ENCODE assay signal across 12 mouse cellular contexts in genomic region chr4:124742839-124743238, GRCm38 (mm10). TPM values are rescaled to one million over a fixed set of nuclear protein-coding genes. Genes with fewer than 3 reads are reported as not detected.
A peak's percentile ranks its signal among the peaks of the same experiment; 100 is the strongest.
DNase-seq lines count a peak whose midpoint lies in the region; ATAC-seq and TF ChIP-seq lines count a peak whose summit lies in the region.
"Had no signal": no experiment of that assay in that cellular context is flagged by ENCODE, and none has a peak within 500 bp of the region (broad histone marks: within the 10 kb centered on the region; RNA-seq: fewer than 3 reads in every experiment).

No protein-coding gene starts in this region.

- no peak for DNase-seq in hindbrain, embryonic 14.5 days (ENCODE audit: low spot score)
- peak; percentile 71 for DNase-seq in liver, adult 2 months (ENCODE audit: extremely low read depth, low read depth, low spot score)
- DNase-seq in liver, result no peak
- no peak for DNase-seq in forebrain, postnatal 0 days
- DNase-seq: cerebellum, adult 8-10 months; heart, adult 18-20 months; thymus, postnatal 25 days had no signal

- H3K4me3 ChIP-seq in hindbrain, embryonic 14.5 days (replicated peaks; ENCODE audit: low read length), result no peak overlapping the region
- no peak overlapping the region for H3K4me3 ChIP-seq in hindbrain, embryonic 12.5 days
- peak overlapping the region; percentile 27; the same call in 1 of the 2 replicates for H3K4me3 ChIP-seq in liver, adult 2 months (ENCODE audit: insufficient read depth, low read depth, low read length)
- H3K4me3 ChIP-seq in cortical plate, adult 2 months (ENCODE audit: insufficient read depth, low read length), result peak overlapping the region; percentile 76; the same call in 1 of the 2 replicates
- no peak overlapping the region for H3K4me3 ChIP-seq in liver, embryonic 12.5 days
- no peak overlapping the region for H3K4me3 ChIP-seq in forebrain, postnatal 0 days (ENCODE audit: low read depth, low read length)

- no peaks in the 10 kb centered on the region for H3K9me3 ChIP-seq in hindbrain, embryonic 14.5 days (ENCODE audit: control insufficient read depth, low read length)
- H3K9me3 ChIP-seq in hindbrain, embryonic 12.5 days (replicated peaks), result no peaks in the 10 kb centered on the region
- H3K9me3 ChIP-seq in liver, embryonic 12.5 days (replicated peaks), result no peaks in the 10 kb centered on the region
- H3K9me3 ChIP-seq in forebrain, postnatal 0 days (ENCODE audit: low read length), result no peaks in the 10 kb centered on the region

- no peaks in the 10 kb centered on the region for H3K27me3 ChIP-seq in hindbrain, embryonic 14.5 days (ENCODE audit: control insufficient read depth, insufficient read depth, low read length)
- no peaks in the 10 kb centered on the region for H3K27me3 ChIP-seq in hindbrain, embryonic 12.5 days
- no peaks in the 10 kb centered on the region for H3K27me3 ChIP-seq in liver, adult 2 months (ENCODE audit: control insufficient read depth, insufficient read depth, low read length)
- no peaks in the 10 kb centered on the region for H3K27me3 ChIP-seq in liver, embryonic 12.5 days (replicated peaks)
- H3K27me3 ChIP-seq in forebrain, postnatal 0 days (ENCODE audit: insufficient read depth, low read length), result no peaks in the 10 kb centered on the region

- no peak for ATAC-seq in hindbrain, embryonic 14.5 days (ENCODE audit: low FRiP score)
- ATAC-seq in hindbrain, embryonic 12.5 days (ENCODE audit: low FRiP score), result no peak
- no peak for ATAC-seq in liver, embryonic 12.5 days
- ATAC-seq in granulocyte monocyte progenitor cell, adult 5-6 weeks (replicated peaks; ENCODE audit: poor library complexity, severe bottlenecking), result no peak
- no peak for ATAC-seq in forebrain, postnatal 0 days
- ATAC-seq: CD4-positive, CD25-positive, alpha-beta regulatory T cell, adult 4 months had no signal

- no peak for TF ChIP-seq POLR2A in liver, adult 2 months (IDR thresholded peaks at IDR 0.05; ENCODE audit: extremely low read depth, insufficient read depth, low read length)
- TF ChIP-seq POLR2A in cortical plate, adult 2 months (IDR thresholded peaks at IDR 0.05; ENCODE audit: extremely low read depth, insufficient read depth, low read length), result no peak

- H3K9ac ChIP-seq in hindbrain, embryonic 14.5 days, result no peak overlapping the region
- no peak overlapping the region for H3K9ac ChIP-seq in hindbrain, embryonic 12.5 days
- peak overlapping the region; percentile 28 for H3K9ac ChIP-seq in liver, adult 2 months (ENCODE audit: low read depth, low read length)
- H3K9ac ChIP-seq in liver, embryonic 12.5 days, result no peak overlapping the region
- H3K9ac ChIP-seq in forebrain, postnatal 0 days, result no peak overlapping the region

- peak overlapping the region; percentile 56; the same call in 1 of the 2 replicates for H3K4me2 ChIP-seq in hindbrain, embryonic 14.5 days (replicated peaks)
- no peak overlapping the region for H3K4me2 ChIP-seq in hindbrain, embryonic 12.5 days (replicated peaks)
- H3K4me2 ChIP-seq in liver, embryonic 12.5 days, result peak overlapping the region; percentile 76; the same call in 1 of the 2 replicates
- H3K4me2 ChIP-seq in forebrain, postnatal 0 days (ENCODE audit: low read depth), result no peak overlapping the region

- no peak overlapping the region for H3K27ac ChIP-seq in hindbrain, embryonic 14.5 days
- no peak overlapping the region for H3K27ac ChIP-seq in hindbrain, embryonic 12.5 days
- H3K27ac ChIP-seq in liver, adult 2 months (replicated peaks; ENCODE audit: insufficient read depth, low read depth, low read length), result peak overlapping the region; percentile 52
- H3K27ac ChIP-seq in cortical plate, adult 2 months (ENCODE audit: insufficient read depth, low read length), result no peak overlapping the region
- no peak overlapping the region for H3K27ac ChIP-seq in liver, embryonic 12.5 days
- H3K27ac ChIP-seq in forebrain, postnatal 0 days (ENCODE audit: low read depth, low read length), result no peak overlapping the region

- peaks cover 19% of the 10 kb centered on the region for H3K36me3 ChIP-seq in hindbrain, embryonic 14.5 days (replicated peaks; ENCODE audit: control insufficient read depth, insufficient read depth)
- peaks cover 6% of the 10 kb centered on the region; the same call in 1 of the 2 replicates for H3K36me3 ChIP-seq in hindbrain, embryonic 12.5 days
- no peaks in the 10 kb centered on the region for H3K36me3 ChIP-seq in liver, adult 2 months (ENCODE audit: control insufficient read depth, insufficient read depth, low read length)
- peaks cover 6% of the 10 kb centered on the region for H3K36me3 ChIP-seq in liver, embryonic 12.5 days
- peaks cover 24% of the 10 kb centered on the region for H3K36me3 ChIP-seq in forebrain, postnatal 0 days (ENCODE audit: insufficient read depth)

- WGBS in hindbrain, embryonic 14.5 days, result 92% methylated on average over 11 of the region's 11 CpGs
- 87% methylated on average over 11 of the region's 11 CpGs for WGBS in hindbrain, embryonic 12.5 days
- 26% methylated on average over 11 of the region's 11 CpGs for WGBS in liver, adult 2 months
- 76% methylated on average over 11 of the region's 11 CpGs for WGBS in liver, embryonic 12.5 days (ENCODE audit: insufficient replicate concordance)
- 82% methylated on average over 11 of the region's 11 CpGs for WGBS in forebrain, postnatal 0 days

- 0 out of 2 replicates have a peak, but pooled peaks cover 11% of the 10 kb centered on the region for H3K4me1 ChIP-seq in hindbrain, embryonic 14.5 days (replicated peaks; ENCODE audit: control insufficient read depth, insufficient read depth, low read length)
- H3K4me1 ChIP-seq in hindbrain, embryonic 12.5 days, result peaks cover 11% of the 10 kb centered on the region
- peaks cover 25% of the 10 kb centered on the region for H3K4me1 ChIP-seq in liver, adult 2 months (ENCODE audit: control insufficient read depth, insufficient read depth, low read length)
- H3K4me1 ChIP-seq in cortical plate, adult 2 months (ENCODE audit: control insufficient read depth, insufficient read depth, low read length), result peaks cover 8% of the 10 kb centered on the region
- H3K4me1 ChIP-seq in liver, embryonic 12.5 days, result peaks cover 30% of the 10 kb centered on the region
- peaks cover 9% of the 10 kb centered on the region; the same call in 1 of the 2 replicates for H3K4me1 ChIP-seq in forebrain, postnatal 0 days (ENCODE audit: insufficient read depth)

- no peak for TF ChIP-seq CTCF in liver, adult 2 months (IDR thresholded peaks at IDR 0.05; ENCODE audit: low read depth, low read length)
- no peak for TF ChIP-seq CTCF in cortical plate, adult 2 months (IDR thresholded peaks at IDR 0.05; ENCODE audit: extremely low read depth, insufficient read depth, low read length)
- TF ChIP-seq CTCF in forebrain, postnatal 0 days (IDR thresholded peaks at IDR 0.05; ENCODE audit: low read depth), result no peak

- H3K79me2 ChIP-seq in liver, adult 2 months (ENCODE audit: control insufficient read depth, insufficient read depth, low read length), result no peaks in the 10 kb centered on the region

RNA-seq across cellular contexts. Expression of gene Inpp5b, which starts 1.2 kb away (rescaled TPM):
- 21.0 and 21.1 TPM in 2 replicates for polyA plus RNA-seq in hindbrain, embryonic 14.5 days (2014; fragmentation: Nextera tagmentation; extraction: Ambion mirVana)
- polyA plus RNA-seq in hindbrain, embryonic 12.5 days (2016; fragmentation: Nextera tagmentation; extraction: Ambion mirVana), result 23.7 and 25.8 TPM in 2 replicates
- 15.3 and 15.8 TPM in 2 replicates for total RNA-seq in liver, adult 2 months (2014; rRNA removed)
- polyA plus RNA-seq in liver, adult 2 months (2012; rRNA removed), result 24.1 and 25.7 TPM in 2 replicates
- polyA plus RNA-seq in cortical plate, adult 2 months (2012; rRNA removed), result 73.6 and 78.2 TPM in 2 replicates
- 49.7 and 50.3 TPM in 2 replicates for polyA plus RNA-seq in liver, embryonic 12.5 days (2016; fragmentation: Nextera tagmentation; extraction: Ambion mirVana)
- total RNA-seq in granulocyte monocyte progenitor cell, adult 5-6 weeks (2014; fragmentation: Nextera tagmentation), result 31.5 and 52.6 TPM in 2 replicates
- total RNA-seq in granulocyte monocyte progenitor cell, adult 5-6 weeks (2017), result 21.1 and 24.6 TPM in 2 replicates
- 17.9 and 21.7 TPM in 2 replicates for total RNA-seq in forebrain, postnatal 0 days (2014; rRNA removed)
- polyA plus RNA-seq in forebrain, postnatal 0 days (2015; fragmentation: Nextera tagmentation; extraction: Ambion mirVana), result 8.0 and 11.2 TPM in 2 replicates

RNA-seq across cellular contexts. Expression of gene Sf3a3, which starts 28.3 kb away (rescaled TPM):
- 88.9 and 89.3 TPM in 2 replicates for polyA plus RNA-seq in hindbrain, embryonic 14.5 days (2014; fragmentation: Nextera tagmentation; extraction: Ambion mirVana)
- 157 and 164 TPM in 2 replicates for polyA plus RNA-seq in hindbrain, embryonic 12.5 days (2016; fragmentation: Nextera tagmentation; extraction: Ambion mirVana)
- total RNA-seq in liver, adult 2 months (2014; rRNA removed), result 12.1 and 15.1 TPM in 2 replicates
- polyA plus RNA-seq in liver, adult 2 months (2012; rRNA removed), result 5.5 and 6.6 TPM in 2 replicates
- polyA plus RNA-seq in cortical plate, adult 2 months (2012; rRNA removed), result 33.9 and 35.4 TPM in 2 replicates
- polyA plus RNA-seq in liver, embryonic 12.5 days (2016; fragmentation: Nextera tagmentation; extraction: Ambion mirVana), result 116 and 121 TPM in 2 replicates
- 90.7 and 105 TPM in 2 replicates for total RNA-seq in granulocyte monocyte progenitor cell, adult 5-6 weeks (2014; fragmentation: Nextera tagmentation)
- 167 and 170 TPM in 2 replicates for total RNA-seq in granulocyte monocyte progenitor cell, adult 5-6 weeks (2017)
- total RNA-seq in forebrain, postnatal 0 days (2014; rRNA removed), result 46.3 and 54.4 TPM in 2 replicates
- polyA plus RNA-seq in forebrain, postnatal 0 days (2015; fragmentation: Nextera tagmentation; extraction: Ambion mirVana), result 68.3 and 84.1 TPM in 2 replicates

RNA-seq across cellular contexts. Expression of gene Fhl3, which starts 42.3 kb away (rescaled TPM):
- polyA plus RNA-seq in hindbrain, embryonic 14.5 days (2014; fragmentation: Nextera tagmentation; extraction: Ambion mirVana), result 1.8 and 2.2 TPM in 2 replicates
- 3.3 and 6.8 TPM in 2 replicates for polyA plus RNA-seq in hindbrain, embryonic 12.5 days (2016; fragmentation: Nextera tagmentation; extraction: Ambion mirVana)
- total RNA-seq in liver, adult 2 months (2014; rRNA removed), result 0.20 and 0.28 TPM in 2 replicates
- 0.95 and 1.5 TPM in 2 replicates for polyA plus RNA-seq in liver, adult 2 months (2012; rRNA removed)
- 1.8 and 2.4 TPM in 2 replicates for polyA plus RNA-seq in cortical plate, adult 2 months (2012; rRNA removed)
- polyA plus RNA-seq in liver, embryonic 12.5 days (2016; fragmentation: Nextera tagmentation; extraction: Ambion mirVana), result 3.5 and 3.7 TPM in 2 replicates
- 10.4 and 16.6 TPM in 2 replicates for total RNA-seq in granulocyte monocyte progenitor cell, adult 5-6 weeks (2014; fragmentation: Nextera tagmentation)
- 5.0 and 6.1 TPM in 2 replicates for total RNA-seq in granulocyte monocyte progenitor cell, adult 5-6 weeks (2017)
- 2.5 and 3.0 TPM in 2 replicates for total RNA-seq in forebrain, postnatal 0 days (2014; rRNA removed)
- polyA plus RNA-seq in forebrain, postnatal 0 days (2015; fragmentation: Nextera tagmentation; extraction: Ambion mirVana), result 1.4 and 2.0 TPM in 2 replicates

RNA-seq across cellular contexts. Expression of gene Utp11, which starts 49.4 kb away (rescaled TPM):
- 33.5 and 33.6 TPM in 2 replicates for polyA plus RNA-seq in hindbrain, embryonic 14.5 days (2014; fragmentation: Nextera tagmentation; extraction: Ambion mirVana)
- 60.7 and 68.8 TPM in 2 replicates for polyA plus RNA-seq in hindbrain, embryonic 12.5 days (2016; fragmentation: Nextera tagmentation; extraction: Ambion mirVana)
- total RNA-seq in liver, adult 2 months (2014; rRNA removed), result 9.3 and 11.6 TPM in 2 replicates
- polyA plus RNA-seq in liver, adult 2 months (2012; rRNA removed), result 4.2 and 5.5 TPM in 2 replicates
- polyA plus RNA-seq in cortical plate, adult 2 months (2012; rRNA removed), result 18.6 and 19.3 TPM in 2 replicates
- 51.4 and 51.5 TPM in 2 replicates for polyA plus RNA-seq in liver, embryonic 12.5 days (2016; fragmentation: Nextera tagmentation; extraction: Ambion mirVana)
- total RNA-seq in granulocyte monocyte progenitor cell, adult 5-6 weeks (2014; fragmentation: Nextera tagmentation), result 57.1 and 62.4 TPM in 2 replicates
- total RNA-seq in granulocyte monocyte progenitor cell, adult 5-6 weeks (2017), result 81.6 and 86.4 TPM in 2 replicates
- total RNA-seq in forebrain, postnatal 0 days (2014; rRNA removed), result 14.2 and 16.2 TPM in 2 replicates
- 30.9 and 33.0 TPM in 2 replicates for polyA plus RNA-seq in forebrain, postnatal 0 days (2015; fragmentation: Nextera tagmentation; extraction: Ambion mirVana)

RNA-seq across cellular contexts. Expression of gene Mtf1, which starts 59.1 kb away (rescaled TPM):
- polyA plus RNA-seq in hindbrain, embryonic 14.5 days (2014; fragmentation: Nextera tagmentation; extraction: Ambion mirVana), result 10.6 and 13.2 TPM in 2 replicates
- 12.4 and 13.7 TPM in 2 replicates for polyA plus RNA-seq in hindbrain, embryonic 12.5 days (2016; fragmentation: Nextera tagmentation; extraction: Ambion mirVana)
- 4.3 and 5.5 TPM in 2 replicates for total RNA-seq in liver, adult 2 months (2014; rRNA removed)
- polyA plus RNA-seq in liver, adult 2 months (2012; rRNA removed), result 5.1 and 6.0 TPM in 2 replicates
- 13.2 and 14.5 TPM in 2 replicates for polyA plus RNA-seq in cortical plate, adult 2 months (2012; rRNA removed)
- 16.3 and 16.6 TPM in 2 replicates for polyA plus RNA-seq in liver, embryonic 12.5 days (2016; fragmentation: Nextera tagmentation; extraction: Ambion mirVana)
- 37.9 and 42.6 TPM in 2 replicates for total RNA-seq in granulocyte monocyte progenitor cell, adult 5-6 weeks (2014; fragmentation: Nextera tagmentation)
- total RNA-seq in granulocyte monocyte progenitor cell, adult 5-6 weeks (2017), result 11.3 and 26.3 TPM in 2 replicates
- total RNA-seq in forebrain, postnatal 0 days (2014; rRNA removed), result 12.1 and 15.6 TPM in 2 replicates
- 24.4 and 30.7 TPM in 2 replicates for polyA plus RNA-seq in forebrain, postnatal 0 days (2015; fragmentation: Nextera tagmentation; extraction: Ambion mirVana)

Comparison
In these comparisons a context has a peak if more than half of its experiments do, and no peak if none do; other contexts are left out.
1. H3K4me2 ChIP-seq: peak in hindbrain, embryonic 14.5 days (single experiment) and liver, embryonic 12.5 days (single experiment); none in hindbrain, embryonic 12.5 days (single experiment) and forebrain, postnatal 0 days (single experiment).
2. H3K4me3 ChIP-seq: peak in liver, adult 2 months (single experiment) and cortical plate, adult 2 months (single experiment); none in hindbrain, embryonic 14.5 days (single experiment), hindbrain, embryonic 12.5 days (single experiment), liver, embryonic 12.5 days (single experiment) and forebrain, postnatal 0 days (single experiment).